Mouse (Mus musculus) T-cell, adult 2 months (primary cell): ENCODE results near the gene Foxd3.
A peak's percentile ranks its signal among the peaks of the same experiment; 100 is the strongest.
"Not testable (repeated sequence)": the region's sequence is repeated elsewhere in the genome, so short reads cannot be mapped to it uniquely, and the experiment has no call there.

ENCODE experiments used
- DNase-seq: peaks from one replicate; pipeline ENCODE4 v3.0.0; 2022; ENCODE audit warnings: low spot score

Foxd3 gene

DNA sequence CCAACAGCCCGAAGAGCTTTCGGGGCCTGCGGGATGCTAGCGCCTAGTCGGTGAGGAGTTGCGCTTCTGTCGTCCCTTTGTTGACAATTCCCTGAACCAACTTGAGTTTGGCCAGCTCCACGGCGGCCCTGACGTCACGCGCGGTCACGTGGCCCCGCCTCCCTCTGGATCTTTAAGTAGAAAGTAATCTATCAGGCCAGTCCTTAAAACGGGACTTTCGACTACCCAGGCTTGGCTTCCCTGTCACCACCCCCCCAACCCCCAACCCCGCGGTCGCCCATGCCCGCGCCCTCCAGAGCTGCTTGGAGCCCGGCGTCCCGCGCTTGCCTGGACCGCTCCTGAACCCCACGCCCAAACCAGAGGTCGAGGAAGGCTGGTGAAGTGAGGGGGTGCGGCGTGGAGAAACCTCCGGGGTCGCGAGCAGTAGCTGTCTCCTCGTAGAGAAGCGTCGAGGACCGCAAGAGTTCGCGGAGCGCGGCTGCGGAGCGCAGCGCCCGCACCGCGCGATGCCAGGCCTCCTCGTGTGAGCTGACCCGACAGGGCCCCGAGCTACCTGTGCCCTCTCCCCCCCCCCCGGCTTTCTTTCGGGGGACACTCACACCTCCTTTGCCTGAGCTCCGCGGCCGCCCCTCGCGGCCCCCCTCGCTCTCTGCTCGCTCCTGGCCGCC lies at the start of gene Foxd3:
Gene Foxd3 (plus strand): TSS at position 363 of the 668 bp plus-strand sequence.
- DNase-seq = no peak

GRCm38 (mm10) chr4:99612156-99612555 lies 43.9 kb upstream of the Foxd3 start:
- no peak for DNase-seq

DNA sequence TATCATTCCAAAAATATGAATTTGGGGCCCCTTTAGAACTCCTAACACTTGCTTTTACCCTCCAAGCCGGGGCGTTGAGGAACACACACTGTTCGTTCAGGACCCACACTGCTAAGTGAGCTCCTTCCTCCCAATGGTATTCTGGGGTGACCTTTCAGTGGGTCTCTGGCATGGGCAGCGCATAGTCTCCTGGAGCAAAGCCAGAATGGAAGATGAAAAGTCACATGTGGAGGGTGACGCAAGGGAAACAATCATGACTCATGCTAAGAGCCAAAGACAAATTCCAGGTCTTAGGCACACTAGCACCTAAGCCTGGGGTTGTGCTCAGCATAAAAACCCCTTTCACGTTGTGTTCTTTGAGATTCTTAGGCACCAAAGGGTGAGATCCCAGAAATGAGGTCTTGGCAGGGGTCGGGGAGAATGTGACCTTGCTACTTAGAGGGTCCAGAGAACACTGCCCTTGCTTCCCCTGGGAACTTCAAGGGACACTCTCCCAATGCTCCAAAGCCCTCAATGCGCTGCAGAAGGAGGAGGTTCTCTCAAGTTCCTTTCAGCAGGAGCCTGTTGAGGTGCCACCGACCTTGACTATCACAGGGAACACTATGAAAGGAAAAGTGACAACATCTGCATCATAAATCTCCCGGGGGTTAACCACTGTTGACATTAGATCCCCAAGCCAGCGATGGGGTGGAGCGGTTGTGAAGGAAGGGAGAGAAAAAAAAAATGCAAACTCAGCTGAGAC lies 43.3 kb upstream of the Foxd3 start:
- no peak for DNase-seq

GRCm38 (mm10) chr4:99626047-99626844 lies 29.9 kb upstream of the Foxd3 start:
- no peak for DNase-seq

GRCm38 (mm10) chr4:99627057-99627456 lies 29.0 kb upstream of the Foxd3 start:
- DNase-seq = no peak

DNA sequence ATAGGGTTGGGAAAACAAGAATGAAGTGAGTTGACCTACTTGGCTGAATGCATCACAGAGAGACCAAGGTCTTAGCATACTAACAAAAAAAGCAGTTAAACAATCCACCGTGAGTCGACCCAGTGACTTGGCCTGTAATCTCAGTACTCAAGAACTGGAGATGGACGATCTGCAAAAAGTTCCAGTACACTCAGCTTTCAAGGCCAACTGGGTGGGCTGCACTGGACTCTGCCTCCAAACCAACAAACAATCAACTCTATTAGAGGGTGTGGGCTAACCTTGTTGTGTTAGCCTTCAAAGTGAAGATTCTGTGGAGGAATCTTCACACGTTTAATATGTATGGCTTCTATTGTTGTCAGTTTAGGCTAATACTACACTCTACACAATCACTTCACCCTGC lies 20.1 kb upstream of the Foxd3 start:
- no peak for DNase-seq

GRCm38 (mm10) chr4:99636711-99637110 lies 19.4 kb upstream of the Foxd3 start:
- DNase-seq = no peak

- DNase-seq = not testable (repeated sequence)
These were observed 15.5 kb upstream of the Foxd3 start for GRCm38 (mm10) chr4:99640619-99641018.

DNA sequence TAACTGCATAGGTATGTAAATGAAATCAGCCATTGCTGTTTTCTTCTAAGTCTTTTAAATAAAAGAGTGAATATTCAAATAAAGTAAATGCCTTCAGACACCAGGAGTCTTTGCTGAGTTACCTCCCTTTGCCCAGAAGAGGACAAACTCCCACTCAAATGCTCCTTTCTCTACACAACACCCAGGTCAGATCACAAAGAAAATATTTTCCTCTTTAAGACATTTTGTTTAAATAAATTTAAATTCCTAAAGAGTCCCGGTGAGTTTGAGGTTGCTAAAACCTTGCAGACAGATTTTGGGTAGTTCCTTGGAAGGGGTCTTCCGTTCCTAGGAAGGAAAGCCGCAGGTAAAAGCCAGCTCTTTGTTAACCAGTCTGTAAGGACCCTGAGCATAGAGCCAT lies 14.2 kb upstream of the Foxd3 start:
- DNase-seq = no peak

- DNase-seq = no peak
These were observed 10.5 kb upstream of the Foxd3 start for GRCm38 (mm10) chr4:99645560-99645959.

GRCm38 (mm10) chr4:99650088-99650944 lies 5.8 kb upstream of the Foxd3 start:
- DNase-seq = no peak

DNA sequence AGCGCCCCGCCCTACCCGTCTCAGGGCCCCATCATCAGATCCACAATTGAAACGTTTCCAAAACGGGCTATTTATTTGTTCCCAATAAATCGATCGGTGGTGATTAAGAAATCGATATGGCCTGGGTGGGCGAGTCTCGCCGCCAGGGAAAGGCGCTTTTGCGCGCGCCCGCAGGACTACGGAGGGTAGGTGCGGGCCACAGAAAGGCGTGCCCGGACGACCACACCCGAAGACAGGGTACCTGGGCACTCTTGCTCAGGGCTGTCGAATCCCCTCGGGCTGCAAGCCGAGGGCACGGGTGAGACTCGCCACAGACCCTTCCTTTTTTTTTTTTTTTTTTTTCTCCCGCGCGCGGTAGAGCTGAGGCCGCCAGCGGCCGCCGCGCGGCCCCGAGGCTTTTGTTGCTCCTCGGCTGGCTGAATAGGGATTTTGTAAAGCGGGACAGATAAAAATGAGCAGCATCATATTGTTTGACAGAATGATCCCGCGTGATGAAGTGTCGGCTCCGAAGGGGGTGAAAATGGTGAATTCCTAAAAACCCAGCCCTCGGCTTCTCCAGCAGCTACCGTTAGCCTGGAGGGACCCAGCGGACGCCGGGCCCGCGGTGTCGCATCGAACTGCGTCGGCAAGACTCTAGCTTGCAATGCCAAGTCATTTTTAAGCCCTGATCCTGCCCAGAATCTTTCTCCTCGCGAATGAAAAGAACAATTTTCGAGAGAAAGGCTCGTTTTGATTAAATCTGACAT lies 5.0 kb upstream of the Foxd3 start:
- no peak for DNase-seq

DNA sequence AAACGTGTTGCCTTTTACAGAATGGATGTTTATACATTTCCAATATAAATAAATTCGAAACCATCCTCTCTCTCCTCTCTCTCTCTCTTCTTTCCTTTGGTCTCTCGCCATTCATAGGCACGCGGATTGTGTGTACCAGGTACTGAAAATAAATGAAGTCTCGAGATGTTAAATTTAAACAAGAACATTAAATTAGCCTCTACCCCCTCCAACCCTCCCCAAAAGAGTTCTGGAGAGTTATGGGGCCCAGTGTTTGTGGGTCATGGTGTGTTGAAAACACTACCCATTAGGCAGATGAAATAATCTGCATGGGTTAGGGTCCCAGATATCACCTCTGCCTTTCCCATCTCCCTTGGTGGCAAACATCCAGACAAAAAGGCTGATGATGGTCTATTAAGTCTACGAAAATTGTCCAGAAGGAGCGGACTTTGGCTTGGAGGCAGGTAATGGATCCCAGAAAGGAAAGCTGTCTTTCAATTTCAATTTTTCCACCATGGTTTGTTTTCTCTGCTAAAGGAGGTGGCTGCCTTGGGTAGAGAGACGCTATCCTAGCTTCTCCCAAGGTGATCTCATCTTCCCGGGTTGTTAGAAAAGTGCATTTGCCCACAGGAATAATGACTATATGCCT lies 4.2 kb upstream of the Foxd3 start:
- no peak for DNase-seq

DNA sequence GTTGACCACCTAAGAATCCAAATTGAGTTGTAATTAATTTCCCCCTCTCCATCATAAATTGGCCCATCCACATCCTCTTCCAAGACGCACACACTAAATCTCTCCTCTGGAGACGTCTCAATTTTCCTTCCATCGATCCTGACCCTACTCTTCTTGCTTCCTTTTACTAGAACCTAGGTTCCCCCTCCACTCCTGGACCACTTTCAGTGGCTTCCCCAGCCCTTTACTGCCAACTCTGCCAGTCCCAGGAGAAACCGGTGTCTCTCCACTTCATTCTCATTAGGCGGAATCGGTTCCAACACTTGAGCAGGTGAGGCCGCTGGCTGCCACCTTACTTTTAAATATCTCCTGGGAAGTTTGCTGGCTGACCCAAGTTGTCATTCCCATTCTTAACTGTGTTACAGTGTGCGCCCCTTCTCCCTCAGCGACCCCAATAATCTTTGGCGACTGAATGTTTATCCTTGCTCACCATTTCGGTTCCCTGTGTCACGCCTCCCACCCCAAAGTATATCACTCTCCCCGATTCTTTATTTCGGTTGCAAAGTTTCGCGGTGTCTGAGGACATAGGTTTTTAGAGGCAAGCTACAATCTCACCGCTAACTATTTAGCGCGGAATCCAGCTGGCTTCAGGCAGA lies 3.4 kb upstream of the Foxd3 start:
- DNase-seq = no peak

DNA sequence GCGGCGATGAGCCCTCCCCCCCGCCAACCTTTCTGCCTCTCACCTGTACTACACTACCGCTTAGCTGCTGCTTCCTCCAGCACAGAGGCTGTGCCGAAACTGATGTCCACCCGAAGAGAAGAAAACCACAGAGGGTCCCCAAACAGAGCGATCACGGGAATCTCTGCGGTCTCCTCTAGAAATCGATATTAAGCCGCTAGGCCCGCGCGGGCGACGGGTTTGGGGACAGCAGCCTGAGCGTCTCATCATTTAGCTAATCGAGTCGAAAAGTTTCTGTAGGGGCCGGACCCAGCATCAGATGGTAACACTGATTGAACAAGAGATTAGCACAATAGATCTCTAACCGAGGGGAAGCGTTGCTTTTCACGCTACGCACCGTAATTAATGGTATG lies 2.9 kb upstream of the Foxd3 start:
- no peak for DNase-seq

- no peak for DNase-seq
These were observed 2.4 kb upstream of the Foxd3 start for GRCm38 (mm10) chr4:99653608-99654221.

GRCm38 (mm10) chr4:99654621-99655296 lies 1.3 kb upstream of the Foxd3 start:
- no peak for DNase-seq

- peak; percentile 16 for DNase-seq
These were observed 718 bp downstream of the Foxd3 start for GRCm38 (mm10) chr4:99656605-99657429.
